Mouse (Mus musculus): Measurements from ENCODE around the gene AU022252.

DNA sequence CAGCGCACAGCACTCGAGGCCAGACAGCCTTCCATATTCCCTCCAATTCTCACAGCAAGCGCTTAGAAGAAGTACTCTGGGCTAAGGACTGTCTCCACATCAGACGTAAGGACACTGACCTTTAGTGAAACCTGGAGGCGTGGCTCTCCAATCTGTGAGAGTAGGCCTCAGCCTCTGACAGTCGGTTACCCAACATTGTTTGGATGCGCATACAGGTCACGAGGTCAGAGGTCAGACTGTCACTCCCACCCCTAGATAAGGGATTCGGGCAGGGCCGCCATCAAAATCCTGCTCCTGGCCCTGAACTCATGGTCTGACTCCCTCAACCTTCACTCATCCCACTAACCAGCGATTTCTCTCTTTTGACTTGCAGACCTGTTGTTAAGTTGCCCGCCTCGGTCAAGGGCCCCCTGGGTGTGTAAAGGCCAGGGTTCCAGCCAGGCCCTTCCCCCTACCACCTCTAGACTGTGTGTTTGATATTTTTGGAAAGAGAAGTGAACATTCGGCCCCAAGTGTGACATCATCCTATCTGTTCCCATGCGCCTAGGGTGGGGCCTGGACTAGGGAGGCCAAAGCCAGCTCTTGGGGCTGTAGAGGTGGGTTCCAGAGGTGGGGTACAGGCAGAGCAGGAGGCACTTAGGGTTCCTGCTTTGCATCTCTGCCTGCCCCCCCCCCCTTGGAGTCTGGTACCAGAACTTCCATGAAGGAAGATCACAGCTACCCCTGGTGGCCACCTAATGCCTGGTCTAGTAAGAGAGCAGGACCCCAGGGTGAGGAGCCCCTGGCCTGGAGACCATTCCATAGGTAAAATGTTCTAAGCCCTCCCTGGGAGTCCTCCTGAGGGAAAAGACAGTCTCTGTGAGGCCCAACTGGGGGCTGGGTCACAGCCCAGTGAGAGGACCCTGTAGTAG, 27.1 kb upstream of the AU022252 start:
- TF ChIP-seq POLR2A (IDR thresholded peaks at IDR 0.05; ENCODE audit: insufficient read depth, low read depth, low read length) (no peak), CTCF (IDR thresholded peaks at IDR 0.05) (peak; percentile 27)

Measured in heart, adult 2 months (tissue).